Mouse (Mus musculus): ENCODE data around the gene Olfr1366. TPM values are rescaled to one million over a fixed set of nuclear protein-coding genes. Genes with fewer than 3 reads are reported as not detected.

Olfr1366 gene
- not detected in 2 replicates for polyA plus RNA-seq (2012)

DNA sequence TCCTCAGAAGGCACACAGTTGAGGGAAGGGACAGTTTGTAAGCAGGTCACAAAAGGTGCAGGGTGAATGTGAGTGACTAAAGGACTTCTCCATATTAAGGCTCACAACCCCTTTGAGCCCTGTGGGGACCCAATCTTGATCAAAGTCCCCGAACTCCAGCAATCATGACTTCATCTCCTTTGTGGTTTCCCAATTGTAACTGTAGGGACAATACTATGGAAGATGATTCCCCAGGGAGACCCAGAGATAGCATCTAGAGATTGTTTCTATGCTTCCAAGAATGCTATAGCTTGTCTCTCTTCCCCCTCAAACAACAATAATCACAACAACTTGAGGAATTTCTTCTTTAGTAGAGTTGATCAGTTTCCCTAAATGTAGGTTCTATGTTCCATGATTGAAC, at the start of gene Olfr1366:
Gene Olfr1366 (minus strand): TSS at position 101 of the 400 bp plus-strand sequence.

DNA sequence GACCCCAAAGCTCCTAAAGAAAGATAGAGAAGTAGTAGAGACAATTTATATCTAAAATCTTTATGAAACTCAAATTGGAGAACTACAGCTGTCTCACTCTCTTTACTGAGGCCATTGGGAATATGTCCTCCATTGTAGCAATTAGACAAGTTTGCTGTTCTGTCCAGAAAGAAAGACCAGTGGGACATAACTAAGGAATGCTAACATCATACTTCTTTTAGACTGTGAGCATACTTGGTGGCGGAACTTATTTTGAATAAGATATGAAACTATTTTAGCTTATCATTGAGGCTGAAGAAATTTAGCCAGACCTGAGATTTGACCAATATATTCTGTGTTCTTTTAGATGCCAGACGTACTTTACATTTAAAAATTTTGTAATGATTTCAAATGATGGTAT, 39.1 kb upstream of the Olfr1366 start, which contains the start of gene Olfr1364:
Gene Olfr1364 (minus strand): TSS at position 101 of the 400 bp plus-strand sequence.

DNA sequence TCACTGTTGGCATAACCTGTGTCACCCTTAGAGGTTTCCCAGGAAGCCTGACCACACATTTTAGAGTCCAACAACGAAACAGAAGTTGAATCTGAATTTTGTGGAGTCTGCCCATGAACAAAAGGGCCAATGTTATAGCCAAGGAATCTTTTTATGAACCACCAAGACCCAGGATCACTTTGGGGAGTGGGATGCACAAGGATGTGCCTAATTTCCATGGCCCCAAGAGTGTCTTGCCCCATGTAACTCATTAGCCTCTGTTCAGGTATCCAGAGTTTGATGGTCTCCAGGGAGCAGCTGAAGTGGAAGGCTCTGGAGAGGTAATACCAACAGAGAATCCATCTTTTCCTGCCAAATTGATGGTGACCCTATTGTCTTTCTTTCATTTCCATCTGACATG, 17.2 kb upstream of the Olfr1366 start, which contains the start of gene Olfr1535:
Gene Olfr1535 (minus strand): TSS at position 101 of the 400 bp plus-strand sequence.

DNA sequence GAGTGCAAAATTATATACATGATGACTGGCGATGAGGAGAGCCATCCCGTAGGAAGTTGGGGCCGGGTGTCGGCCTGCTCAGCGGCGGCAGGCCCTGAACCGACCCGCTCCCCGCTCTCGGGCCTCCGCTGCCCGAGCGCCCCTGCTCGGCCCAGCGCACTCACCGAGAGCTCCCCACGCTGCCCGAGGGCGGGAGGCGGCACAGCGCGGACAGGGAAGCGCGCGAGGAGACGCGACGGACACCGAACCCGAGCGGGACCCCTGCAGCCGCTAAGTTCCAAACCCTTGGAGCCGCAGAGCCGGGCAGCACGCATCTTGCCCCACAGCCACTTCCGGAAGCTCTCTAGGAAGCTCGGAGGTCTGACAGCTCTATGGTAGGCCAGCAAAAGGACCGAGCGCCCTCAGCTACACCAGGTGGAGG, 11.8 kb downstream of the Olfr1366 start, which contains the start of gene Zkscan8:
Gene Zkscan8 (minus strand): TSS at position 340 of the 421 bp plus-strand sequence.

DNA sequence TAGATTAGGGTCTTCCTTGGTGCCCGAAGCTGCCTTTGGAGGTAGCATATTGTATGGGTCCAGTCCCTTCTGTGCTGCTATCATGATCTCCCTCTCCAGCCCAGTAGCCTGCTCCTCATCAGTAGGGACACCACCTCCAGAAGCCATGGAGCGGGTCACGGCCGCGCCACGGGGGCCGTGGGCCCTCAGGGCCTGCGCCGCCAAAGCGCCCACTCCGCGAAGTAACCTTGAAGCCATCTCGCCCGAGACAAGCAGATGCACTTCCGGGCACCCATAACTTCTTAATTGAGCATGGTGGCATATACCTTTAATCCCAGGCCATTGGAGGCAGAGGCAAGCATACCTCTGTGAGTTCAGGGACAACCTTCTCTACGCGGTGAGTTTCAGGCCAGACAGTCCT, 41.4 kb downstream of the Olfr1366 start, which contains the start of gene Gm11273:
Gene Gm11273 (minus strand): TSS at position 237 of the 400 bp plus-strand sequence.

DNA sequence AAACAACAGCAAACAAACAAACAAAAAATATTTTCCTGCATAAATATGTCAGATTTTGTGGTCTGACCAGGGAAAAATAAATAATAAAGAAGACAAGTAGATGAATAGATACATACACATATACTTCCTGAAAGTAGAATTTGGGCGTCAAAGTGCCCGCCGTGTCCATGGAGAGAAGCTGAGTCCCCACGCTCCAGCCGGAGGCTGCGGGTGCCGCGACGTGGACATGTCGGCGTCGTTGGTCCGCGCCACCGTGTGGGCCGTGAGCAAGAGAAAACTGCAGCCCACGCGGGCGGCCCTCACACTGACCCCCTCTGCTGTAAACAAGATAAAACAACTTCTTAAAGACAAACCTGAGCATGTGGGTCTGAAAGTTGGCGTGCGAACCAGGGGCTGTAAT, 47.5 kb downstream of the Olfr1366 start, which contains the start of gene AK157302:
Gene AK157302 (plus strand): TSS at position 144 of the 400 bp plus-strand sequence.

Other genes starting within 250 kb of the Olfr1366 start
- gene Gpx6, start 230.7 kb downstream of the Olfr1366 start, polyA plus RNA-seq (2012), result not detected in 2 replicates
- not detected in 2 replicates for gene Olfr1367, start 195.9 kb downstream of the Olfr1366 start, polyA plus RNA-seq (2012)
- 1.9 and 2.0 TPM in 2 replicates for gene Zscan12, start 180.0 kb downstream of the Olfr1366 start, polyA plus RNA-seq (2012)
- gene Zkscan3, start 140.1 kb downstream of the Olfr1366 start, polyA plus RNA-seq (2012), result 4.7 and 4.8 TPM in 2 replicates
- 0.14 and 0.18 TPM in 2 replicates for gene Pgbd1, start 101.8 kb downstream of the Olfr1366 start, polyA plus RNA-seq (2012)
- gene Zscan26, start 89.1 kb downstream of the Olfr1366 start, polyA plus RNA-seq (2012), result 2.0 and 2.2 TPM in 2 replicates
- gene Nkapl, start 74.3 kb downstream of the Olfr1366 start, polyA plus RNA-seq (2012), result 0.14 and 0.33 TPM in 2 replicates
- gene Zkscan4, start 63.9 kb downstream of the Olfr1366 start, polyA plus RNA-seq (2012), result 0.16 TPM in 1 of 2 replicates, not detected in the other
- gene Gm10065, start 63.4 kb downstream of the Olfr1366 start, polyA plus RNA-seq (2012), result not detected in 2 replicates
- gene AK157302, start 47.6 kb downstream of the Olfr1366 start, polyA plus RNA-seq (2012), result not detected in 2 replicates
- gene Gm11273, start 41.4 kb downstream of the Olfr1366 start, polyA plus RNA-seq (2012), result 31.4 and 32.2 TPM in 2 replicates
- gene Zkscan8, start 11.7 kb downstream of the Olfr1366 start, polyA plus RNA-seq (2012), result 1.0 and 1.8 TPM in 2 replicates
- gene Olfr1535, start 17.1 kb upstream of the Olfr1366 start, polyA plus RNA-seq (2012), result not detected in 2 replicates
- gene Olfr1364, start 39.0 kb upstream of the Olfr1366 start, polyA plus RNA-seq (2012), result not detected in 2 replicates
- not detected in 2 replicates for gene Olfr1362, start 71.2 kb upstream of the Olfr1366 start, polyA plus RNA-seq (2012)
- not detected in 2 replicates for gene Olfr11, start 99.7 kb upstream of the Olfr1366 start, polyA plus RNA-seq (2012)
- 0.03 TPM in 1 of 2 replicates, not detected in the other for gene Olfr1361, start 120.6 kb upstream of the Olfr1366 start, polyA plus RNA-seq (2012)
- not detected in 2 replicates for gene Olfr1360, start 134.6 kb upstream of the Olfr1366 start, polyA plus RNA-seq (2012)
- gene Olfr1359, start 155.3 kb upstream of the Olfr1366 start, polyA plus RNA-seq (2012), result not detected in 2 replicates
- gene Hist1h2bl, start 173.3 kb upstream of the Olfr1366 start, polyA plus RNA-seq (2012), result 1.1 and 2.1 TPM in 2 replicates
- gene Hist1h2ai, start 173.6 kb upstream of the Olfr1366 start, polyA plus RNA-seq (2012), result 16.6 and 27.9 TPM in 2 replicates
- gene Hist1h3h, start 174.9 kb upstream of the Olfr1366 start, polyA plus RNA-seq (2012), result 27.0 and 31.9 TPM in 2 replicates
- gene Hist1h2bm, start 179.2 kb upstream of the Olfr1366 start, polyA plus RNA-seq (2012), result 1.7 and 4.9 TPM in 2 replicates
- 2.5 and 5.2 TPM in 2 replicates for gene Hist1h4j, start 192.3 kb upstream of the Olfr1366 start, polyA plus RNA-seq (2012)
- 19.1 and 29.2 TPM in 2 replicates for gene Hist1h4k, start 207.7 kb upstream of the Olfr1366 start, polyA plus RNA-seq (2012)
- 83.4 and 107 TPM in 2 replicates for gene Hist1h2ak, start 211.0 kb upstream of the Olfr1366 start, polyA plus RNA-seq (2012)
- gene Hist1h2bn, start 211.3 kb upstream of the Olfr1366 start, polyA plus RNA-seq (2012), result 6.8 and 17.1 TPM in 2 replicates
- 5.0 and 8.4 TPM in 2 replicates for gene Hist1h1b, start 237.8 kb upstream of the Olfr1366 start, polyA plus RNA-seq (2012)
- gene Hist1h3i, start 240.6 kb upstream of the Olfr1366 start, polyA plus RNA-seq (2012), result 37.8 and 49.3 TPM in 2 replicates
- 29.4 and 41.7 TPM in 2 replicates for gene Hist1h2an, start 244.4 kb upstream of the Olfr1366 start, polyA plus RNA-seq (2012)
- 0.74 TPM in 2 replicates for gene Hist1h2bp, start 244.7 kb upstream of the Olfr1366 start, polyA plus RNA-seq (2012)